ENCODE assay signal across 19 mouse cellular contexts in genomic region chr3:148734194-148734749, GRCm38 (mm10).
DNase-seq lines count a peak whose midpoint lies in the region; ATAC-seq lines count a peak whose summit lies in the region.
"Had no signal": no experiment of that assay in that cellular context is flagged by ENCODE, and none has a peak within 500 bp of the region (broad histone marks: within the 10 kb centered on the region; RNA-seq: fewer than 3 reads in every experiment).

No protein-coding gene starts in this region.

- H3K9ac ChIP-seq in heart, embryonic 15.5 days = no peak overlapping the region
- H3K9ac ChIP-seq in lung, embryonic 16.5 days (ENCODE audit: low read length) = 0 out of 2 replicates have a peak overlapping the region, but pooled peaks have one; percentile 19
- H3K9ac ChIP-seq in embryonic facial prominence, embryonic 14.5 days (ENCODE audit: low read depth, low read length) = no peak overlapping the region
- no peak overlapping the region for H3K9ac ChIP-seq in limb, embryonic 15.5 days
- H3K9ac ChIP-seq: embryonic facial prominence, embryonic 13.5 days; forebrain, embryonic 12.5 days; hindbrain, embryonic 15.5 days had no signal

- ATAC-seq in heart, embryonic 15.5 days (replicated peaks; ENCODE audit: insufficient number of reproducible peaks, insufficient read depth, low FRiP score, low read depth) = no peak
- no peak for ATAC-seq in lung, embryonic 16.5 days (ENCODE audit: low read depth)
- peak; percentile 42; the same call in 1 of the 2 replicates for ATAC-seq in embryonic facial prominence, embryonic 14.5 days (ENCODE audit: low read depth)
- ATAC-seq in limb, embryonic 15.5 days (ENCODE audit: insufficient number of reproducible peaks, low FRiP score, low TSS enrichment, low read depth) = no peak
- ATAC-seq: intestine, postnatal 0 days had no signal

- no peak for DNase-seq in heart, postnatal 10 days
- DNase-seq in lung, postnatal 25 days (ENCODE audit: low spot score) = no peak
- DNase-seq in embryonic facial prominence, embryonic 14.5 days (ENCODE audit: low spot score) = peak; percentile 46
- DNase-seq in cerebellum, postnatal 4 days (ENCODE audit: low spot score in 2 of 2) = no peak
- DNase-seq: adrenal gland, adult 8-10 months; cerebellum, adult 8-10 months; heart, postnatal 14 days; layer of hippocampus, postnatal 36 days; right cerebral cortex, postnatal 14 days; spleen, adult 18-20 months had no signal

- H3K27me3 ChIP-seq in heart, embryonic 15.5 days = no peaks in the 10 kb centered on the region
- no peaks in the 10 kb centered on the region for H3K27me3 ChIP-seq in lung, embryonic 16.5 days (ENCODE audit: control insufficient read depth, insufficient read depth, low read depth, low read length)
- H3K27me3 ChIP-seq in embryonic facial prominence, embryonic 14.5 days (replicated peaks; ENCODE audit: control insufficient read depth, insufficient read depth, low read length) = no peaks in the 10 kb centered on the region
- no peaks in the 10 kb centered on the region for H3K27me3 ChIP-seq in limb, embryonic 15.5 days
- H3K27me3 ChIP-seq: embryonic facial prominence, embryonic 13.5 days; hindbrain, embryonic 15.5 days had no signal

- intact Hi-C loops in heart, postnatal 10 days (cut with DNase I) = no loop called here

- peaks cover 16% of the 10 kb centered on the region for H3K4me1 ChIP-seq in heart, embryonic 15.5 days (replicated peaks)
- peaks cover 12% of the 10 kb centered on the region for H3K4me1 ChIP-seq in lung, embryonic 16.5 days (replicated peaks; ENCODE audit: control insufficient read depth, insufficient read depth, low read length)
- H3K4me1 ChIP-seq in embryonic facial prominence, embryonic 14.5 days (ENCODE audit: control insufficient read depth, insufficient read depth, low read length) = peaks cover 16% of the 10 kb centered on the region
- peaks cover 21% of the 10 kb centered on the region; the same call in 1 of the 2 replicates for H3K4me1 ChIP-seq in limb, embryonic 15.5 days

- WGBS in heart, embryonic 15.5 days = 72% methylated on average over 13 of the region's 13 CpGs
- WGBS in lung, embryonic 16.5 days = 42% methylated on average over 13 of the region's 13 CpGs
- 30% methylated on average over 13 of the region's 13 CpGs for WGBS in embryonic facial prominence, embryonic 14.5 days
- WGBS in limb, embryonic 15.5 days = 30% methylated on average over 13 of the region's 13 CpGs

- peak overlapping the region; percentile 24; the same call in 1 of the 2 replicates for H3K27ac ChIP-seq in heart, embryonic 15.5 days
- H3K27ac ChIP-seq in lung, embryonic 16.5 days (ENCODE audit: low read length) = no peak overlapping the region
- H3K27ac ChIP-seq in embryonic facial prominence, embryonic 14.5 days (replicated peaks; ENCODE audit: low read depth, low read length) = peak overlapping the region; percentile 44; the same call in 1 of the 2 replicates
- peak overlapping the region; percentile 48; the same call in 1 of the 2 replicates for H3K27ac ChIP-seq in limb, embryonic 15.5 days
- H3K27ac ChIP-seq: embryonic facial prominence, embryonic 13.5 days; forebrain, embryonic 12.5 days; hindbrain, embryonic 15.5 days; layer of hippocampus, adult 2 months had no signal

- H3K9me3 ChIP-seq in heart, embryonic 15.5 days (replicated peaks) = no peaks in the 10 kb centered on the region
- H3K9me3 ChIP-seq in lung, embryonic 16.5 days (ENCODE audit: control insufficient read depth, low read length) = no peaks in the 10 kb centered on the region
- H3K9me3 ChIP-seq in embryonic facial prominence, embryonic 14.5 days (ENCODE audit: control insufficient read depth, low read length) = no peaks in the 10 kb centered on the region
- H3K9me3 ChIP-seq in limb, embryonic 15.5 days = no peaks in the 10 kb centered on the region
- H3K9me3 ChIP-seq: embryonic facial prominence, embryonic 13.5 days; forebrain, embryonic 12.5 days; hindbrain, embryonic 15.5 days had no signal

- no peaks in the 10 kb centered on the region for H3K36me3 ChIP-seq in heart, embryonic 15.5 days
- H3K36me3 ChIP-seq in lung, embryonic 16.5 days (ENCODE audit: control insufficient read depth, insufficient read depth, low read length) = no peaks in the 10 kb centered on the region
- H3K36me3 ChIP-seq in embryonic facial prominence, embryonic 14.5 days (ENCODE audit: control insufficient read depth, insufficient read depth, low read length) = no peaks in the 10 kb centered on the region
- H3K36me3 ChIP-seq in limb, embryonic 15.5 days = no peaks in the 10 kb centered on the region
- H3K36me3 ChIP-seq: embryonic facial prominence, embryonic 13.5 days; forebrain, embryonic 12.5 days; hindbrain, embryonic 15.5 days had no signal

- H3K4me3 ChIP-seq in heart, embryonic 15.5 days = no peak overlapping the region
- H3K4me3 ChIP-seq in lung, embryonic 16.5 days (ENCODE audit: low read length) = no peak overlapping the region
- H3K4me3 ChIP-seq in embryonic facial prominence, embryonic 14.5 days (ENCODE audit: low read depth, low read length) = no peak overlapping the region
- H3K4me3 ChIP-seq in limb, embryonic 15.5 days = no peak overlapping the region
- H3K4me3 ChIP-seq: embryonic facial prominence, embryonic 13.5 days; forebrain, embryonic 12.5 days; hindbrain, embryonic 15.5 days; layer of hippocampus, adult 2 months had no signal

- H3K4me2 ChIP-seq in heart, embryonic 15.5 days = peak overlapping the region; percentile 34
- H3K4me2 ChIP-seq in lung, embryonic 16.5 days (ENCODE audit: low read depth, low read length) = no peak overlapping the region; the same call in 1 of the 2 replicates
- peak overlapping the region; percentile 36 for H3K4me2 ChIP-seq in embryonic facial prominence, embryonic 14.5 days (ENCODE audit: low read depth, low read length)
- 0 out of 2 replicates have a peak overlapping the region, but pooled peaks have one; percentile 5 for H3K4me2 ChIP-seq in limb, embryonic 15.5 days
- H3K4me2 ChIP-seq: hindbrain, embryonic 15.5 days; liver, embryonic 11.5 days had no signal
